Mouse (Mus musculus) left cerebral cortex, adult 2 months (tissue): ENCODE results near the gene Chga. TPM values are rescaled to one million over a fixed set of nuclear protein-coding genes. Genes with fewer than 3 reads are reported as not detected.

Experiments used
- DNase-seq, 2 experiments: peaks; one replicate each; pipeline ENCODE4 v3.0.0; 2021 to 2022; ENCODE audit warnings: low spot score in 2 of 2, mixed read lengths in 1 of 2; ENCODE audit errors: extremely low spot score in 1 of 2
- H3K27ac ChIP-seq: fragments of 200-600 bp; 2 replicates; pipeline ENCODE4 v1.8.1; 2022
- H3K4me3 ChIP-seq: fragments of 200-600 bp; 2 replicates; pipeline ENCODE4 v1.8.1; 2022
- CTCF ChIP-seq: fragments of 200-600 bp; IDR thresholded peaks from 2 replicates; pipeline ENCODE4 v1.8.1; 2022; ENCODE audit warnings: antibody characterized with exemption, mild to moderate bottlenecking, moderate library complexity
- intact Hi-C: fragments of 180-260 bp; cut with DNase I; formaldehyde crosslinking; loops from one replicate; pipeline ENCODE4 v1.15.1; 2025
- long read RNA-seq, 2 experiments: library from polyadenylated mRNA; stranded (forward); transcript quantifications; one replicate each; pipeline ENCODE4 v2.0.0; 2021; ENCODE audit warnings: borderline mapping rate in 2 of 2
- total RNA-seq, 2 experiments: library from RNA; stranded (reverse); gene quantifications; 2 replicates each; pipeline ENCODE4 v1.2.3; 2021

Chga gene
- 100 to 1,000 TPM; 176 to 177 TPM for total RNA-seq
- long read RNA-seq, experiment 1, transcript Chga-201 (8 exons, 1,883 nt): major isoform, 118 of 161 reads
- long read RNA-seq, experiment 1, partial matches to known transcripts: 32 of 161 reads
- long read RNA-seq, experiment 1, other reads (novel, unspliced or antisense): 11 of 161 reads
- long read RNA-seq, experiment 2, transcript Chga-201 (8 exons, 1,883 nt): major isoform, 77 of 102 reads
- long read RNA-seq, experiment 2, partial matches to known transcripts: 13 of 102 reads
- long read RNA-seq, experiment 2, other reads (novel, unspliced or antisense): 12 of 102 reads

DNA sequence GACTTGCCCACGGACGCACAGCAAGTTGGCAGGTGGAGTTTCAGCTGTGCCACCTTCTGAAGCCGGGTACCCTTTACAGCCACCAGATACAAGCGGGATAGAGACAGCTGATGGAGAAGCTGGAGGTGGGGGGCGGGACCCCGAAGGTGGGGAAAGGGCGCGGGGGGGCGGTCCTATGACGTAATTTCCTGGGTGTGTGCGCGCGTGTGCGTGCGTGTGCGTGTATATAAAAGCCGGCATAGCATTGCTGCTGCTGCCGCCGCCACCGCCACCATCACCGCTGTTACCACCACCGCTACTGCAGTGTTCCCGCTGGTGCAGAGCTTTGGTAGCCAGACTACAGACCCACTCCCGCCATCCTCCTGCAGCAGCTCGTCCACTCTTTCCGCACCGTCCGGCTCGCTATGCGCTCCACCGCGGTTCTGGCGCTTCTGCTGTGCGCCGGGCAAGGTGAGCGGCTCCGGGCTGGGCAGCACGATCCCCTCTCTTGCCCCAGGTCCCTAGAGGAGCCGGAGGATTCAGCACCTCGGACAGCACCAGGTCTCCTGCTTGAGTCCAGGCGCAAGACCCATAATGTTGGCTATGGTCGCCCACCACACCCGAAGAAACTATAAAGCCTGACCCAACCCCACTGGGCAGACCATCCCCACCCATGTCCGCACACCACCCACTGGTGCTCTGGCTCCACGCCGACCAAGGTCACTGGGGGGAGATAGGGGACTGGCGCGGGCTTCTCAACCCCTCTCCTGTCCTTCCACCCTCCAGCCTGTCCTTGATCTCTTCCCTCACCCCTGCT, at the start of gene Chga:
Gene Chga, plus strand, starts transcription at position 249 of the 796 bp plus-strand sequence.
- intact Hi-C loops: no loop called here
- Histone ChIP-seq H3K27ac (peak within 1 kb of the TSS; percentile 85), H3K4me3 (peak within 1 kb of the TSS; percentile 71)
- TF ChIP-seq CTCF: no peak
- peak; percentile 84 to 85 for DNase-seq

DNA sequence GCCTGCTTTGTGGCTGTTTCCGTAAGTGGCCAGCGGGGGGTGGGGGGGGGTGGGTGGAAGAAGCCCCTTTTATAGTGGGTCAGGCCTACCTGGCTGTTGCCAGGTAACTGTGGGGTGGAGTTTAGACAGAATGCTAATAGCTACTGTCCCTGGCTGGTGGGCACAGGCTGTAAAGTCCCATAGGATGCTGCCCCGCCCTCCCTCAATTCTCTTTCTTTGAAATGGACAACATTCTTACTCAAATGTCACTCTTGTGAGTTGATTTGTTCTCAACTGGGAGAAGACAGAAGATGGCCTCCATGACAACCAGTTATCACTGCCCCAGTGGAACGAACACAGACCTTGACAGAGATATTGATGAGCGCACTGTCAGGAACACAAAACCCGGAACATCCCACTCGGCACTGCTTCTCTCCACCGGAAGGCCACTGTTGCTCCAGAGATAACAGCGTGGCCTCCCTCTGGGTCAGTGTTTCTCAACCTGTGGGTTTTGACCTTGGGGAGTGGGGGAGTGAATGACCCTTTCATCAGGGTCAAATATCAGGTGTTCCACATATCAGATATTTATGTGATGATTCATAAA, 49.5 kb upstream of the Chga start:
- intact Hi-C loops: no loop called here
- no peak; the same call in 1 of the 2 replicates for TF ChIP-seq CTCF

DNA sequence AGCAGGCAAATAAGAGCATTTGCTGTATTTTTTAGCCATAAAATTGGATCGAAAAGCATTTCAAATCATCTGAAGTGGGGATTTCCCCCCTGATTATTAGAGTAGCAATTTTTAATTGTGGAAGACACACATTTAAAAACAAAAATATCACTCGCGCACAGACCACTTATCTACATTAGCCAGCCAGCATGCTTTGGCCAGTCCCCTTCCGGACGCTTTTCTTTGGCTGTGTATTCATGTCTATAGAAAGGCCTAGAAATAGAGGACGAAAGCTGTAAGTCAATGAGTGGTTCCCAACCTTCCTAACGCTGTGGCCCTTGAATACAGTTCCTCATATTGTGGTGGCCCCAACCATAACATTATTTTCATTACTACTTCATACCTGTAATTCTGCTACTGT, 48.8 kb upstream of the Chga start:
- no peak for DNase-seq
- Histone ChIP-seq H3K27ac (no peak overlapping the region), H3K4me3 (no peak overlapping the region)
- TF ChIP-seq CTCF: no peak
- intact Hi-C loops: no loop called here

More for the DNA sequence above, 49.5 kb upstream of the Chga start:
- no peak for DNase-seq
- Histone ChIP-seq H3K27ac (no peak overlapping the region), H3K4me3 (no peak overlapping the region)

- H3K4me3 ChIP-seq: no peak overlapping the region
- no peak for DNase-seq
- H3K27ac ChIP-seq: no peak overlapping the region
- intact Hi-C loops: no loop called here
- TF ChIP-seq CTCF: no peak
Observed at GRCm38 (mm10) chr12:102511363-102511762, 43.4 kb upstream of the Chga start.

- intact Hi-C loops: no loop called here
- no peak overlapping the region for H3K4me3 ChIP-seq
- TF ChIP-seq CTCF: no peak
- no peak for DNase-seq
- no peak overlapping the region for H3K27ac ChIP-seq
Observed at GRCm38 (mm10) chr12:102514151-102514550, 40.6 kb upstream of the Chga start.

DNA sequence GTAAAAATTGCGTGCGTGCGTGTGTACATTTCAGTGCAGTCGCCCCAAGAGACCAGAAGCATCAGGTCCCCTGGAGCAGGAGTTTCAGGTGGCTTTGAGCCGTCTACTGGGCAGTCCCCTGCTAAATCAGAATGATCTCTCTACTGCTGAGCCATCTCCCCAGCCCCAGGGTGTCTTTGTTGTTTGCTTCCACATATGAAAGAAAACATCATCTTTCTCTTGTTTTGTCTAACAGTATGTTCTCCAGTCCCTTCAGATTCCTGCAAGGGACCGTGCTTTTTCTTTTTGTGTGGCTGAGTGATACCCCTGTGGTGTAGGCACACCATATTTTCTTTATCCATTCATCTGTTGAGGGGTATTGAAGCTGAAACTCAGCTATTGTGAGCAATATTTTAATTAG, 40.0 kb upstream of the Chga start:
- no peak overlapping the region for H3K4me3 ChIP-seq
- H3K27ac ChIP-seq: no peak overlapping the region
- TF ChIP-seq CTCF: no peak
- intact Hi-C loops: no loop called here
- DNase-seq: no peak

DNA sequence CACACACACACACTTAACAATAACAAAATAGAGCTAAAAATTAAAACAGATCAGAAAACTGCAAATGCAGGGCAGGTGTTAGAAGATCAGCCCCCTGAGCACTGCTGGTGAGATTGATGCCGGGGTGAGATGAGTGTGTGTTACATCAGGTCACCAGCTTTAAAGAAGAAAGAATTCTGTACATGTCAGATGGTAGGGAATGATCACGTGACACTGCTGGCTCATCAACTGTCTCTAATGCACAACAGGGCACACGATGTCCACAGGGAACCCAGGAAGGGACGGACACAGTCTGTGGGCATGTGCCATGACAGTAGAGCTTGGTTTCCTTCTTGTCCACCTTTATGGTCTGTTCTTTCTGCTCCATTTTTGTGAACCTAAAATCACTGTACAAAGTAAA, 38.6 kb upstream of the Chga start:
- H3K27ac ChIP-seq: no peak overlapping the region
- intact Hi-C loops: no loop called here
- no peak overlapping the region for H3K4me3 ChIP-seq
- DNase-seq: no peak
- TF ChIP-seq CTCF: no peak

- no peak for DNase-seq
- intact Hi-C loops: no loop called here
- no peak for TF ChIP-seq CTCF
- Histone ChIP-seq H3K4me3 (no peak overlapping the region), H3K27ac (no peak overlapping the region)
Observed at GRCm38 (mm10) chr12:102517647-102518046, 37.1 kb upstream of the Chga start.

- DNase-seq: no peak
- intact Hi-C loops: no loop called here
- Histone ChIP-seq H3K4me3 (no peak overlapping the region), H3K27ac (no peak overlapping the region)
- TF ChIP-seq CTCF: no peak
Observed at GRCm38 (mm10) chr12:102519929-102520720, 34.6 kb upstream of the Chga start.

- intact Hi-C loops: no loop called here
- Histone ChIP-seq H3K27ac (no peak overlapping the region), H3K4me3 (no peak overlapping the region)
- DNase-seq: no peak
- no peak for TF ChIP-seq CTCF
Observed at GRCm38 (mm10) chr12:102521777-102522319, 32.9 kb upstream of the Chga start.

GRCm38 (mm10) chr12:102524216-102524615, 30.6 kb upstream of the Chga start:
- no peak for DNase-seq
- H3K4me3 ChIP-seq: no peak overlapping the region
- intact Hi-C loops: no loop called here
- no peak for TF ChIP-seq CTCF
- H3K27ac ChIP-seq: no peak overlapping the region

DNA sequence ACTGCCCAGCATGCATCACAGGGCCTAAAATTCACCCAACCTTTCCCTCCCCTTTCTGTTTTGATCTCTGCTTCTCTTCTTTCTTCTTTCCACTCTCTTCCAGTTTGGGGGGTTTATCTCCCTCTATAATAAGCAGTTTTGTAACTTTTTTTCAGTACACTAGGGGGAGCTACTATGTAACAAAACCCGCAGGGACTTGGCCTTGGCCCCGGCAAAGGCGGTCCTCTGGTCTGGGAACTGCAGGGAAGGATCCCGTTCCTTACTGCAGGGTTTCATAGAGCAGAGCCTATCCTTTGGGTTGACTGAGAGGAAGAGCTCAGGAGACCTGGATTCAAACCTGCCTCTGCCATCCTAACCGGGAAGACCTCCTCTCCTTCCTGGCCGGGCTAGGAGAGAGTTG, 30.0 kb upstream of the Chga start:
- Histone ChIP-seq H3K27ac (no peak overlapping the region), H3K4me3 (no peak overlapping the region)
- peak; percentile 56 for TF ChIP-seq CTCF
- intact Hi-C loops: loop anchor here (5.0 kb wide), 1 partner anchor 178 kb away; the partner anchor contains the start of gene Itpk1
- DNase-seq: no peak
